Mouse (Mus musculus): Measurements from ENCODE around the gene Nek6. TPM values are rescaled to one million over a fixed set of nuclear protein-coding genes. Genes with fewer than 3 reads are reported as not detected.

The Nek6 gene
- total RNA-seq, 4 experiments from 2014 or later, result 2.3 to 5.0 (median 2.7) TPM

GRCm38 (mm10) chr2:38536331-38536731 lies 24.9 kb downstream of the Nek6 start:
- DNase-seq (ENCODE audit: low spot score), result no peak

DNA sequence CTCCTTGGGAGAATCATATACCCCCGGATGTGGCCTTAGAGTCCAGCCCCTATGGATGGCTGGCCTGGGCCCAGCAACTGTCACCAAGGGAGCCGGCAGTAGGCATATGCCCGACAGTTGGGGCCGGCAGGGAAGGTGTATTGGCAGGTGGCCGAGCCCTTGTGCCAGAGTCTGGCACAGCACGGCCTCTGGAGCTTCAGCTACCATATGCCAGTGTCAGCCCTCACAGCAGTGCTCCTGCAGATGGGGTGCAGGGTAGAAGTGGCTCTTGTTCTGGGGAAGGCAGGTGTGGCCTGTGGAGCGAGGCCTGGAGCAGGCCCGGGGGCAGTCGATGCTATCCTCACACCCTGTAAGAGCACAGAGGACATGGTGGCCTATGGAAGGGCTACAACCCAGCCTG lies 28.2 kb downstream of the Nek6 start:
- DNase-seq (ENCODE audit: low spot score), result no peak

DNA sequence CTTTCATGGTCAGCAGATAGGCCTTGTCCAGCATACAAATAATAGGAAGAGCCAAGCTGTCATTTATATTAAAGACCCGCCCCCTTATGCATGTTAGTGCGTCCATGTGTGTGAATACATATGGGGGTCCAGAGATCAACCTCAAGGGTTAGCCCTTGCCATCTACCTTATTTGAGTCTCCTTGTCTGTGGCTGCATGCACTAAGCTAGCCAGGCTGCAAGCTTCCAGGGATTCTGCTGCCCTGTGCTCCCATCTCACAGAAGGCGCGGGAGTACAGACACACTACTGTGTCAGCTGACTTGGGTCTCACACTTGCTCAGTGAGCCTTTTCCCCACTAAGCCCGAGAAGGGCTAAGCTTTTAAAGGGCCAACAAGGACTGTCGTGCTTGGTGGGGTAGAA lies 29.2 kb downstream of the Nek6 start:
- no peak for DNase-seq (ENCODE audit: low spot score)

- no peak for DNase-seq (ENCODE audit: low spot score)
Observed at GRCm38 (mm10) chr2:38541101-38541500, 29.7 kb downstream of the Nek6 start.

GRCm38 (mm10) chr2:38541570-38541969 lies 30.1 kb downstream of the Nek6 start:
- DNase-seq (ENCODE audit: low spot score), result no peak

GRCm38 (mm10) chr2:38542366-38542765 lies 30.9 kb downstream of the Nek6 start:
- no peak for DNase-seq (ENCODE audit: low spot score)

DNA sequence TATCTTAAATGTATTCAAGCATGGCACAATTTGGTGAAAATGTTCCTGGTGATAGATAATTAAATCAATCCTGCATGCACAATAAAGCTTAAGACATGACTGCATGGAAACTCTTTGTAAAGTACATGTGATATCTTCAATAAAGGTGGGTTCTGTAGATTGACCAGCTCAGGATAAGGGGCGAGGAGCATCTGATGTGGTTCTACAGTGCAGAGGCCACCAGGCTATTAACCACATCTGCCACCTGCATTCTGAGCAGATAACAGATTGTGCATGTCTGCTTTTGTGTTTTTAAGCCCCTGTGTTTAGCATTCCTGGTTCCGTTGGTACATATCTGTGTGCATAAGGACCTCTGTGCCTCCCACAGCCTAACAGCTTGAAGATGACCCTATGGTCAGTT lies 31.7 kb downstream of the Nek6 start:
- no peak for DNase-seq (ENCODE audit: low spot score)

GRCm38 (mm10) chr2:38544341-38544740 lies 32.9 kb downstream of the Nek6 start:
- DNase-seq (ENCODE audit: low spot score), result no peak

DNA sequence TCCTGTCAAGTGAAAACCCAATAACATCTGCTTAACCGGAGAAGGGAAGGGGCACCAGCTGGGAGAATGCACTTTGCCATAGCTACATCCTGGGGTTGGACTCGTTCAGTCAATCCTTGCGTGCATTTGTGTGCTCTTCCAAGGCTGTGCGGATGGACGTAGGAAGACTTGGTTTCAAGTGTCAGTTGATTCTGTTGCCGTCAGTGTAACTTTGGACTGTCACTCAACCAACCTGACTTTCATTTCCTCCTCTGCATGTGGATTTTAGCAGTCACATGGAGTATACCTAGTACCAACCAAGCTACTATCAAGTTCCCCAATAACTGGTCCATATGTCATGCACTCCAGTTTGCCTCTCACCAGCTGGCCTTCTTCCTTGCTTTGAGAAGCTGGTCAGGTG lies 33.5 kb downstream of the Nek6 start:
- DNase-seq (ENCODE audit: low spot score), result no peak

- no peak for DNase-seq (ENCODE audit: low spot score)
Observed at GRCm38 (mm10) chr2:38545706-38546105, 34.3 kb downstream of the Nek6 start.

DNA sequence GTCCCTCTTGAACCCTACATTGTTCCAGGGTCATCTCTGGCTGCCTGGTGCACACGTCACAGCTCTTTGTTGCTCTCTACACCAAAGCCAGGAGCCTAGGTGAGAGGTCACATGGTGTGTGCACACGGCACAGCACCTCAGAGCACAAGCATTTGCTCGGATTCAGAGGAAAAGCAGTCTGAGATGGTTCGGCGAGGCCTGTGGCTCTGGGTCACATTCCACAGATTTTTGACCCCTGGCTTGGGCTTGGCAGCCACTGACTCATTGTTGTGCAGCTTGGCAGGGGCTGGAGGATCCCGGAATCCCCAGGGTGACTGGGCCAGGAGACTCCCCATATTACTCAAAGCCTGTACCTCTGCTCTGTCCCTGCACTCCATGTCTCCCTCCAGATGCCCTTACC lies 34.8 kb downstream of the Nek6 start:
- peak; percentile 77 for DNase-seq (ENCODE audit: low spot score)

DNA sequence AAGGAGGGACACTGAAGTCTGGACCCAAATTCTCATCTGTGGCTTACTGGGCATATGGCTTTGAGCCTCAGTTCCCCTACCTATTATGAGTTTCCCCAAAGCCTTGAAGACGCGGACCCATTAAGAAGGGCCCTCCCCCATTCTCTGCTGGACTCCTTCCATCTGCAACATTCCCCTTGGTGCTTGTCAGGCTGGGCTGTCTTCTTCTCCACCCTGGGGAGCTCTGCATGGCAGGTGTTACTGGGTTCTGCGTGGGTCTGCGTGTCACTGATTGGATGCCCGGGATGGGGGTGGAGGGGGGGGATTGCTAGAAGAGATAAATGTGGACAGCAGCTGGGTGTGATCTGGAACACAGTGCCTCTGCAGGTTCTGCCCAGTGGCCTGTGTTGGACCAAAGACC lies 35.3 kb downstream of the Nek6 start:
- no peak for DNase-seq (ENCODE audit: low spot score)

GRCm38 (mm10) chr2:38547793-38548517 lies 36.5 kb downstream of the Nek6 start:
- DNase-seq (ENCODE audit: low spot score), result no peak

- no peak for DNase-seq (ENCODE audit: low spot score)
Observed at GRCm38 (mm10) chr2:38552004-38552443, 40.6 kb downstream of the Nek6 start.

- DNase-seq (ENCODE audit: low spot score), result no peak
Observed at GRCm38 (mm10) chr2:38554226-38554995, 43.0 kb downstream of the Nek6 start.

- no peak for DNase-seq (ENCODE audit: low spot score)
Observed at GRCm38 (mm10) chr2:38555659-38556058, 44.2 kb downstream of the Nek6 start.

DNA sequence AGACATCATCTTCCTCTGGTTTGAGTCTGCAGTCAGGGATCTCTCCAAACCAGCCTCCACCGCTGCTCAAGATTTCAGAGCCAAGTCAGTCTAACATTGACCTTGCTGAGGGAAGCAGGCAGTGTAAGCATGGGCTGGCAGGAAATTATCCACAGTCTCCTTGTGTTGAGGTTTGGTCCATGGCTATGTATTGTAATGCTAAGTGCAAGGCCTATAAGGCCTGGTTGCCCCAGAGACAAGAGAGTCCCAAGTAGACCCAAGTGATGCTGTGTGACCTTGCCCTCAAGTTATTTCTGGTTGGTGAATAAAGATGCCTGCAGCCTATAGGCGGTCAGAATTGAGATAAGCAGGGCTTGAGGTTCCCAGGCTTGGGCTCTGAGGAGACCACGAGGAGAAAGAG lies 45.3 kb downstream of the Nek6 start:
- no peak for DNase-seq (ENCODE audit: low spot score)

DNA sequence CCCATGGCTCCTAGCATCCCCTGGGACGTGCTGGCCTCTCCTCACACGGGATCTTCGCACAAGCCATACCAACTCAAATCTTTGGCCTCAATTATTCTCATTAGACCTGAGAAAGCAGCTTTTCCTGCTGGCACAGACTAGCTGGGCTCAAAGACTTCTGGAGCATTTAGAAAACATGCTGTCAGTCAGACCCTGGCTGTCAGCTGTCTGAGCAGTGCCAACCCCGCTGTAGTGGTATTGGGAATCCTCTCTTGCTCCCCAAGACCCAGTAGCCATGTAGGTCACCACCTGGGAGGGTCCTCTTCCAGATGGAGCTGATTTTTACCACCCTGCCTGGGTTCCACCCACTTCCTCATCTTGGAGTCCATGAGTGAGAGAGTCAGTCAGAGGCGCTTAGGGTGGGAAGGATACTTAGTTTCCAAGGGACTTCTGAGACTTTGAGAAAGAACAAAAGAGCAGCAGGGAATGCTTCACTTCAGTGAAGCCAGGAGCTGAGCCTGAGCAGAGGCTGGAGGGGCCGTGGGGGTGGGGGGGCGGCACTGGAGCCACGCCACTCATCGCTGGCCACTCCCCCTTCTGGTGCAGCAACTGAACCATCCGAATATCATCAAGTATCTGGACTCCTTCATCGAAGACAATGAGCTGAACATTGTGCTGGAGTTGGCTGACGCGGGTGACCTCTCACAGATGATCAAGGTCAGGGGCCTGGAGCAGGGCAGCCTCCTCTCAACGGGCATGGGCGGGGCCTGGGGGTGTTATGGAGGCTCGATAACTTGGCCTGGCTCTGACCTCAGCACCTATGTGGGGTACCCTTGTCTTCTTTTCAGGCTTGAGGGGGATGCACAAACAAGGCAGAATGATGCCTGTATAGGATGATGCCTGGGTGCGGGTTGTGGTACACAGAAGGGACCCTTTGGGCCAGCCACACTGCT lies 49.1 kb downstream of the Nek6 start:
- no peak for DNase-seq (ENCODE audit: low spot score)

- no peak for DNase-seq (ENCODE audit: low spot score)
Observed at GRCm38 (mm10) chr2:38562596-38562995, 51.2 kb downstream of the Nek6 start.

DNA sequence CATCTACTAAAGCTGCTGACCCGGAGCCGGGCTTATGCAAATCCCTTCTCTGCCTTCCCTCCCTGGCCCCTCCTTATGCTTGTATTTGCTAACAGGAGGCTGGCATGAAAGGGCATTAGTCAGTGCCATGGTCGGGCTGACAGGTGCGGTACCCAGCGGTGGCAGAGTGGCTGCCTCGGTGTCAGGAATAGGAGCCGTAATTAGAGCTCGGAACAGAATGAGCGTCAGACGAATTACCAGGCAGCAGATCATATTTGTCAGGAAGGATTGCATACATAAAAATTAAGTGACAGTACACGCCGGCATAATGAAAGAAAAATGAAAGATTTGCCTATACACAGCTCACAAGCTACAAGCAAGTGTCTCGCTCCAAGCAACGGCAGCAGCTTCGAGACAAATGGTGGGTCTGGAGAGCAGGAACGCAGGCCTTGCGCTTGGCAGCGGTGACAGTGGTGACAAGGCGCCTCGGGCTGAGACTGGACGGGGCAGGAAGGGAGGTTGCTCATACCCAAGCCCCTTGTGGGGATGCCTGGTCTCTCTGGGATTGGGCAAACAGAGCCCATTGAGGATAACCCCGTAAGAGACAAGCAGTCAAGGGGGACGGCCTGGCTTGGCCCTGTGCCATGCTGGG lies 60.6 kb downstream of the Nek6 start:
- no peak for DNase-seq (ENCODE audit: low spot score)

DNA sequence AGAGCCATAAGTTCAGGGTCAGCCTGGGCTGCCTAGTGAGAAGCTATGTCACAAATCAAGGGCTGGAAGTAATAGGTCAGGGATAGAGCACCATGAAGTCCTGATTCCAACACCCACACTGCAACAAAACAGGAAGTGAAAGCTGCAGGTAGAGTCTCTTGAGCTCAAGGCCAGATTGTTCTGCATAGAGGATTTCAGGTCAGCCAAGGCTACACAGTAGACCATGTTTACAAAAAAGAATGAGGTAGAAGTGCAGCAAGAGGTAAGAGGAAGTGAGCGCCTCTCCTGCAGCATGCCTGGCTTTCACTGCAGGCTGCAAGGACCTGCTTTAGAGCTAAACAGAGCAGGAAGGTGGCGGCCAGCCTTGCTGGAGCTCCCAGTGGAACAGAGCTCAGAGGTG lies 63.3 kb downstream of the Nek6 start:
- DNase-seq (ENCODE audit: low spot score), result no peak

All from heart, adult 8-10 months (tissue).